Mouse (Mus musculus): ENCODE measurements around the gene Tpst2. TPM values are rescaled to one million over a fixed set of nuclear protein-coding genes. Genes with fewer than 3 reads are reported as not detected.

The Tpst2 gene
- polyA plus RNA-seq, 1 experiment from 2014 or later, result 57.7 TPM

- no peak for ATAC-seq (ENCODE audit: insufficient read depth)
- DNase-seq, result no peak
- no peaks in the 10 kb centered on the region for H3K9me3 ChIP-seq (ENCODE audit: low read depth, low read length)
- no peaks in the 10 kb centered on the region for H3K4me1 ChIP-seq (ENCODE audit: insufficient read depth)
- WGBS, result 66% methylated on average over 1 of the region's 1 CpGs
- H3K27ac ChIP-seq (ENCODE audit: low read depth), result no peak overlapping the region
- H3K9ac ChIP-seq, result no peak overlapping the region
- no peak for TF ChIP-seq CTCF (IDR thresholded peaks at IDR 0.05; ENCODE audit: low read depth)
- H3K4me3 ChIP-seq (ENCODE audit: low read depth, low read length), result no peak overlapping the region
- no peaks in the 10 kb centered on the region for H3K27me3 ChIP-seq (ENCODE audit: insufficient read depth, low read length)
- no peak overlapping the region for H3K4me2 ChIP-seq
- H3K36me3 ChIP-seq (ENCODE audit: insufficient read depth), result no peaks in the 10 kb centered on the region
These were observed 32.3 kb upstream of the Tpst2 start for GRCm38 (mm10) chr5:112244275-112244562.

- no peak overlapping the region for H3K4me2 ChIP-seq
- no peaks in the 10 kb centered on the region for H3K4me1 ChIP-seq (ENCODE audit: insufficient read depth)
- no peak for ATAC-seq (ENCODE audit: insufficient read depth)
- no peak overlapping the region for H3K9ac ChIP-seq
- no peaks in the 10 kb centered on the region for H3K36me3 ChIP-seq (ENCODE audit: insufficient read depth)
- no peaks in the 10 kb centered on the region for H3K27me3 ChIP-seq (ENCODE audit: insufficient read depth, low read length)
- H3K9me3 ChIP-seq (ENCODE audit: low read depth, low read length), result no peaks in the 10 kb centered on the region
- H3K27ac ChIP-seq (ENCODE audit: low read depth), result no peak overlapping the region
- TF ChIP-seq CTCF (IDR thresholded peaks at IDR 0.05; ENCODE audit: low read depth), result no peak
- no peak overlapping the region for H3K4me3 ChIP-seq (ENCODE audit: low read depth, low read length)
- WGBS, result 34% methylated on average over 8 of the region's 8 CpGs
- no peak for DNase-seq
These were observed 31.4 kb upstream of the Tpst2 start for GRCm38 (mm10) chr5:112244890-112245615.

GRCm38 (mm10) chr5:112247399-112247798, 29.1 kb upstream of the Tpst2 start:
- H3K9me3 ChIP-seq (ENCODE audit: low read depth, low read length), result no peaks in the 10 kb centered on the region
- H3K9ac ChIP-seq, result no peak overlapping the region
- H3K4me1 ChIP-seq (ENCODE audit: insufficient read depth), result no peaks in the 10 kb centered on the region
- no peak overlapping the region for H3K4me2 ChIP-seq
- ATAC-seq (ENCODE audit: insufficient read depth) (no peak), DNase-seq (no peak)
- no peaks in the 10 kb centered on the region for H3K27me3 ChIP-seq (ENCODE audit: insufficient read depth, low read length)
- WGBS, result 37% methylated on average over 8 of the region's 8 CpGs
- no peaks in the 10 kb centered on the region for H3K36me3 ChIP-seq (ENCODE audit: insufficient read depth)
- no peak overlapping the region for H3K4me3 ChIP-seq (ENCODE audit: low read depth, low read length)
- no peak for TF ChIP-seq CTCF (IDR thresholded peaks at IDR 0.05; ENCODE audit: low read depth)
- no peak overlapping the region for H3K27ac ChIP-seq (ENCODE audit: low read depth)

- no peaks in the 10 kb centered on the region for H3K9me3 ChIP-seq (ENCODE audit: low read depth, low read length)
- TF ChIP-seq CTCF (IDR thresholded peaks at IDR 0.05; ENCODE audit: low read depth), result no peak
- no peak overlapping the region for H3K4me2 ChIP-seq
- ATAC-seq (ENCODE audit: insufficient read depth), result no peak
- no peaks in the 10 kb centered on the region for H3K27me3 ChIP-seq (ENCODE audit: insufficient read depth, low read length)
- DNase-seq, result no peak
- no peak overlapping the region for H3K4me3 ChIP-seq (ENCODE audit: low read depth, low read length)
- no peaks in the 10 kb centered on the region; the same call in 1 of the 2 replicates for H3K4me1 ChIP-seq (ENCODE audit: insufficient read depth)
- H3K9ac ChIP-seq, result no peak overlapping the region
- WGBS, result 86% methylated on average over 11 of the region's 11 CpGs
- no peak overlapping the region for H3K27ac ChIP-seq (ENCODE audit: low read depth)
- H3K36me3 ChIP-seq (ENCODE audit: insufficient read depth), result no peaks in the 10 kb centered on the region
These were observed 27.4 kb upstream of the Tpst2 start for GRCm38 (mm10) chr5:112249106-112249505.

GRCm38 (mm10) chr5:112252400-112252799, 24.1 kb upstream of the Tpst2 start, which contains the start of gene Cryba4:
Gene Cryba4, minus strand, starts transcription at chr5:112252518.
- Histone ChIP-seq H3K4me3 (ENCODE audit: low read depth, low read length) (no peak within 1 kb of the TSS), H3K4me2 (no peak within 1 kb of the TSS), H3K9me3 (ENCODE audit: low read depth, low read length) (no peaks in the 10 kb centered on the region), H3K36me3 (ENCODE audit: insufficient read depth) (no peaks in the 10 kb centered on the region), H3K27ac (ENCODE audit: low read depth) (no peak within 1 kb of the TSS), H3K4me1 (ENCODE audit: insufficient read depth) (no peaks in the 10 kb centered on the region; the same call in 1 of the 2 replicates), H3K27me3 (ENCODE audit: insufficient read depth, low read length) (no peaks in the 10 kb centered on the region), H3K9ac (no peak within 1 kb of the TSS)
- 56% methylated on average over 2 of the region's 2 CpGs for WGBS
- DNase-seq (no peak), ATAC-seq (ENCODE audit: insufficient read depth) (no peak)
- no peak for TF ChIP-seq CTCF (IDR thresholded peaks at IDR 0.05; ENCODE audit: low read depth)

- Histone ChIP-seq H3K9ac (no peak overlapping the region), H3K27me3 (ENCODE audit: insufficient read depth, low read length) (no peaks in the 10 kb centered on the region), H3K9me3 (ENCODE audit: low read depth, low read length) (no peaks in the 10 kb centered on the region), H3K27ac (ENCODE audit: low read depth) (no peak overlapping the region), H3K36me3 (ENCODE audit: insufficient read depth) (no peaks in the 10 kb centered on the region), H3K4me2 (no peak overlapping the region), H3K4me3 (ENCODE audit: low read depth, low read length) (no peak overlapping the region), H3K4me1 (ENCODE audit: insufficient read depth) (no peaks in the 10 kb centered on the region; the same call in 1 of the 2 replicates)
- TF ChIP-seq CTCF (IDR thresholded peaks at IDR 0.05; ENCODE audit: low read depth), result no peak
- ATAC-seq (ENCODE audit: insufficient read depth) (no peak), DNase-seq (no peak)
- WGBS, result 53% methylated on average over 8 of the region's 8 CpGs
These were observed 23.3 kb upstream of the Tpst2 start for GRCm38 (mm10) chr5:112253169-112253568.

- no peak overlapping the region for H3K9ac ChIP-seq
- peak; percentile 34 for DNase-seq
- no peak for TF ChIP-seq CTCF (IDR thresholded peaks at IDR 0.05; ENCODE audit: low read depth)
- H3K9me3 ChIP-seq (ENCODE audit: low read depth, low read length), result no peaks in the 10 kb centered on the region
- no peaks in the 10 kb centered on the region for H3K36me3 ChIP-seq (ENCODE audit: insufficient read depth)
- H3K27ac ChIP-seq (ENCODE audit: low read depth), result no peak overlapping the region
- ATAC-seq (ENCODE audit: insufficient read depth), result peak; percentile 26; the same call in 1 of the 2 replicates
- 52% methylated on average over 7 of the region's 7 CpGs for WGBS
- H3K4me2 ChIP-seq, result no peak overlapping the region
- no peak overlapping the region for H3K4me3 ChIP-seq (ENCODE audit: low read depth, low read length)
- H3K4me1 ChIP-seq (ENCODE audit: insufficient read depth), result no peaks in the 10 kb centered on the region; the same call in 1 of the 2 replicates
- no peaks in the 10 kb centered on the region for H3K27me3 ChIP-seq (ENCODE audit: insufficient read depth, low read length)
These were observed 22.1 kb upstream of the Tpst2 start for GRCm38 (mm10) chr5:112254282-112254806.

All from lung, embryonic 14.5 days (tissue).